Mouse (Mus musculus) thymus, adult 2 months (tissue): ENCODE data around the gene Ifnab. TPM values are rescaled to one million over a fixed set of nuclear protein-coding genes. Genes with fewer than 3 reads are reported as not detected.
A peak's percentile ranks its signal among the peaks of the same experiment; 100 is the strongest.

Source experiments
- DNase-seq: peaks from one replicate; pipeline ENCODE4 v3.0.0; 2021
- H3K27ac ChIP-seq: fragments of 200-500 bp; 2 replicates; pipeline ENCODE4 v1.5.1; 2012; ENCODE audit warnings: low read length, control low read depth; ENCODE audit not compliant: control insufficient read depth, insufficient read depth
- H3K27me3 ChIP-seq: fragments of 200-500 bp; 2 replicates; pipeline ENCODE4 v1.6.1; 2012; ENCODE audit warnings: mild to moderate bottlenecking, low read length, moderate library complexity, mixed read lengths; ENCODE audit not compliant: control insufficient read depth, insufficient read depth
- H3K36me3 ChIP-seq: fragments of 200-500 bp; 2 replicates; pipeline ENCODE4 v1.6.1; 2012; ENCODE audit warnings: mild to moderate bottlenecking, low read length, moderate library complexity; ENCODE audit not compliant: control insufficient read depth, insufficient read depth
- H3K4me1 ChIP-seq: fragments of 200-500 bp; replicated peaks from 2 replicates; pipeline ENCODE4 v1.6.1; 2012; ENCODE audit warnings: low read length; ENCODE audit not compliant: control insufficient read depth, insufficient read depth
- H3K4me3 ChIP-seq: fragments of 200-500 bp; 2 replicates; pipeline ENCODE4 v1.5.1; 2012; ENCODE audit warnings: mild to moderate bottlenecking, low read length, control low read depth, moderate library complexity; ENCODE audit not compliant: control insufficient read depth, insufficient read depth
- CTCF ChIP-seq: fragments of 200-500 bp; IDR thresholded peaks from 2 replicates; pipeline ENCODE4 v1.5.1; 2012; ENCODE audit warnings: mild to moderate bottlenecking, control low read depth, low read length, moderate library complexity, borderline replicate concordance; ENCODE audit not compliant: control insufficient read depth, poor library complexity, insufficient read depth; ENCODE audit errors: extremely low read depth
- POLR2A ChIP-seq: fragments of 200-500 bp; IDR thresholded peaks from 2 replicates; pipeline ENCODE4 v1.6.1; 2012; ENCODE audit warnings: mild to moderate bottlenecking, low read length, control low read depth, moderate library complexity; ENCODE audit not compliant: control insufficient read depth, poor library complexity, insufficient read depth; ENCODE audit errors: extremely low read depth
- WGBS: fragments of 180-500 bp; shearing (Covaris S2); methylation state at CpG from one replicate; pipeline ENCODE4 v1.1.7; 2018; 5-methylcytosine and 5-hydroxymethylcytosine counted together
- polyA plus RNA-seq: library from polyadenylated mRNA; depleted of rRNA; stranded (reverse); fragments of >200 nt; gene quantifications from 2 replicates; pipeline ENCODE4 v1.2.3, GENCODE M21; 2012

The Ifnab gene
- polyA plus RNA-seq, 1 experiment: not detected

GRCm38 (mm10) chr4:88683812-88684211, 7.3 kb downstream of the Ifnab start, which contains the start of gene Ifna2:
Gene Ifna2, minus strand, starts transcription at chr4:88683912.
- no peaks in the 10 kb centered on the region for H3K36me3 ChIP-seq
- no peaks in the 10 kb centered on the region for H3K4me1 ChIP-seq
- WGBS: 76% methylated on average over 1 of the region's 1 CpGs
- TF ChIP-seq CTCF (no peak), POLR2A (no peak)
- DNase-seq: no peak
- H3K27ac ChIP-seq: no peak within 1 kb of the TSS
- no peak within 1 kb of the TSS for H3K4me3 ChIP-seq
- H3K27me3 ChIP-seq: no peaks in the 10 kb centered on the region

DNA sequence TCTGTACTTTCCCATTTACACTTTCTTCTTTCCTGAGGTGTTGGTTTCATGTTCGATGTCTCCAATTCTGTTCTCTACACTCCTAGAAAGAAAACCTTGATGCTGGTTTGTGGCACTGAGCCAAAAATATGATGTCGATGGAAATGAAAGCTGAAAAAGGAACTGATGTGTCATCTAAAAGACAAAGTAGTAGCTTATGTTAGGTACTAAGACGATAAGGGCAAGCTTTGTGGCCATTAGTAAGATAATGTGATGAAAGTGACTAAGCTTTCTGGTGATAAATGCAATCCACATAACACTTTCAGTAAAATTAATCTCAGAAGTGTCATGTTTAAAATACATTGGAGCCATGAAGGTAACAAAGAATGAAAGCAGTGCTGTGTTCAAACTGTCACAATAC, 9.8 kb downstream of the Ifnab start:
- H3K27ac ChIP-seq: no peak overlapping the region
- DNase-seq: no peak
- H3K27me3 ChIP-seq: no peaks in the 10 kb centered on the region
- H3K36me3 ChIP-seq: no peaks in the 10 kb centered on the region
- no peaks in the 10 kb centered on the region for H3K4me1 ChIP-seq
- H3K4me3 ChIP-seq: no peak overlapping the region
- 5% methylated on average over 3 of the region's 3 CpGs for WGBS
- TF ChIP-seq POLR2A: no peak
- TF ChIP-seq CTCF: no peak

- Histone ChIP-seq H3K36me3 (no peaks in the 10 kb centered on the region), H3K27ac (no peak overlapping the region), H3K4me1 (no peaks in the 10 kb centered on the region), H3K4me3 (no peak overlapping the region), H3K27me3 (no peaks in the 10 kb centered on the region)
- TF ChIP-seq CTCF: no peak
- no peak for TF ChIP-seq POLR2A
- peak; percentile 35 for DNase-seq
- 42% methylated on average over 8 of the region's 8 CpGs for WGBS
These were observed 10.8 kb downstream of the Ifnab start for GRCm38 (mm10) chr4:88680362-88680761.

DNA sequence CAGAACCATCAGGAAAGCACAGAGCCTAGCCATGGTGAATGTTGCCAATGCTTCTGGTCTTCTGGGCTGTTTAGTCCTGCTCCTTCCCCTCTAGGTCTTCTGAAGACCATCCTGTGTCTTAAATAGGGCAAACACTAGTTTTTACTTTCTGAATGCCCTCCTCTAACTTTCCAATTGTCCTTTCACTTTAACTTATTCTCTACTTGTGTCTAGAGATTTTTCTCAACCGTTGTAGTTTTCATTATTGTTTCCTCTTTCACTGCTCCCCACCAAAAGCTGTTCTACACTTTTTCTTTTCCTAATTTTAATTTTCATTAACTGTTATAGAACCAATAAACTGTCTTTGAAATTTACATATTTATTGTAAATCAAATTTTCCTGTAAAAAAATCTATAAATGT, 14.3 kb downstream of the Ifnab start, which contains the start of gene Ifna16:
TSS of gene Ifna16 (minus strand) at position 101 of the 400 bp plus-strand sequence.
- Histone ChIP-seq H3K36me3 (no peaks in the 10 kb centered on the region), H3K27me3 (no peaks in the 10 kb centered on the region), H3K4me3 (no peak within 1 kb of the TSS), H3K4me1 (no peaks in the 10 kb centered on the region), H3K27ac (no peak within 1 kb of the TSS)
- DNase-seq: no peak
- WGBS: 43% methylated on average over 1 of the region's 1 CpGs
- TF ChIP-seq POLR2A: no peak
- no peak for TF ChIP-seq CTCF

GRCm38 (mm10) chr4:88655461-88655860, 35.7 kb downstream of the Ifnab start:
- no peaks in the 10 kb centered on the region for H3K27me3 ChIP-seq
- TF ChIP-seq CTCF: no peak
- TF ChIP-seq POLR2A: no peak
- 44% methylated on average over 1 of the region's 1 CpGs for WGBS
- H3K36me3 ChIP-seq: no peaks in the 10 kb centered on the region
- H3K4me3 ChIP-seq: no peak overlapping the region
- no peaks in the 10 kb centered on the region for H3K4me1 ChIP-seq
- DNase-seq: no peak
- H3K27ac ChIP-seq: no peak overlapping the region

- Histone ChIP-seq H3K36me3 (no peaks in the 10 kb centered on the region), H3K27me3 (no peaks in the 10 kb centered on the region), H3K27ac (no peak overlapping the region), H3K4me1 (no peaks in the 10 kb centered on the region), H3K4me3 (no peak overlapping the region)
- TF ChIP-seq POLR2A: no peak
- no peak for TF ChIP-seq CTCF
- 79% methylated on average over 3 of the region's 3 CpGs for WGBS
- no peak for DNase-seq
These were observed 37.5 kb downstream of the Ifnab start for GRCm38 (mm10) chr4:88653644-88654043.

GRCm38 (mm10) chr4:88644359-88644758, 46.8 kb downstream of the Ifnab start, which contains the start of gene Ifna13:
Gene Ifna13, minus strand, starts transcription at chr4:88644459.
- no peak for TF ChIP-seq CTCF
- Histone ChIP-seq H3K27ac (no peak within 1 kb of the TSS), H3K4me3 (no peak within 1 kb of the TSS), H3K27me3 (no peaks in the 10 kb centered on the region), H3K4me1 (no peaks in the 10 kb centered on the region), H3K36me3 (no peaks in the 10 kb centered on the region)
- WGBS: 8% methylated on average over 2 of the region's 2 CpGs
- DNase-seq: no peak

- 57% methylated on average over 2 of the region's 2 CpGs for WGBS
- no peak for DNase-seq
- TF ChIP-seq POLR2A (no peak), CTCF (no peak)
- Histone ChIP-seq H3K4me3 (no peak overlapping the region), H3K36me3 (no peaks in the 10 kb centered on the region), H3K4me1 (no peaks in the 10 kb centered on the region), H3K27ac (no peak overlapping the region), H3K27me3 (no peaks in the 10 kb centered on the region)
These were observed 48.6 kb downstream of the Ifnab start for GRCm38 (mm10) chr4:88642526-88642925.
